Mouse (Mus musculus) T-cell, adult 66 days (primary cell): ENCODE data around the gene Rin1. TPM values are rescaled to one million over a fixed set of nuclear protein-coding genes. Genes with fewer than 3 reads are reported as not detected.

Experiments used
- total RNA-seq, 2 experiments: library from RNA; stranded (reverse); gene quantifications; 3 replicates in 1 of 2; 4 replicates in 1 of 2; pipeline ENCODE4 v1.2.4; 2023

Rin1 gene
- 10 to 100 TPM in 1 of 2 experiments, 1 to 10 TPM in 1; 7.5 to 11.2 TPM for total RNA-seq

GRCm38 (mm10) chr19:5050047-5050905 lies at the start of gene Rin1:
TSS of gene Rin1 (plus strand) at chr19:5050481.

DNA sequence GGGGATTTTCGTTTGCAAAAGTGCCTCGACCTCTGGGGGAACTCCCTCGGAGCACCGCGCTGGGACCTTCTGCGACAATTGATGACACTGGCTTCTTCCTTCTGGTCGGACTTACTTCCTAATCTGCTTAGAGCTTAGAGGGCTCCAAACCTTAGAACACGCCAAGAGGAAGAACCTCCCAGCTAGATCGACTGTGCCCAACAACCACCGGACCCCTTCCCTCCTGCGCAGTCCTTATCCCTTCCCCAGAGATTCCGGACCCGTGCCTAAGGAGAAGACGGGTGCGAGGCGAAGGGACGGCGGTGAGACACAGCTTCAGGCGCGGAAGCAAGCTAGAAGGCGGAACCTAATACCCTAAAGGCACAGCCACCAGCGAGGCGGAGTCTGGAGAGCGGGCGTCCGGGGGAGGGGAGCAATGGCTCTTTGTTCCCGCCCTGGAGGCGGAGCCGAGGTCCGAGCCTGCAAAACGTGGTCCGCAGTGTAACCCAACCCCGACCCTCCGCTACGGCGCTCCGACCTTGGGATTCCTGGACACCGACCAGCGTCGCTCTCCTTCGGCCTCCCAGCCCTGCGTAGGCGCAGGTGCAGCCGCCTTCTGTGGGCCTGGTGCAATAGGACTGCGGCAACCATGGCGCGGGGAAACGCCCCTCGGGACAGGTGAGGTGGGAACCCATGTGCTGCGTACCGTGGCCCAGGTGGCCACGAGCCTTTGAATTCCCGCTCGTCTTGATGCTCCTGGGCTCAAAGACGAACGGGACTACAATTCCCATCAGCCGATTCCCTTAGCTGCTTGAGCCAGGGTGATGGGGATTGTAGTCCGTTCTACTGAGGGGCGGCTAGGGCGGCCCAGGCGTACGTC lies 26.4 kb upstream of the Rin1 start, which contains the start of gene Slc29a2:
Slc29a2 (plus strand) TSS at position 240 of the 859 bp plus-strand sequence.

GRCm38 (mm10) chr19:5038709-5039156 lies 11.5 kb upstream of the Rin1 start, which contains the start of the genes B4gat1 and AC124502.3:
TSS of gene B4gat1 (plus strand) at chr19:5038826.
TSS of gene AC124502.3 (plus strand) at chr19:5038891.

GRCm38 (mm10) chr19:5040862-5041523 lies 9.3 kb upstream of the Rin1 start, which contains the start of gene Brms1:
TSS of gene Brms1 (plus strand) at chr19:5041354.

GRCm38 (mm10) chr19:5067867-5068569 lies 17.7 kb downstream of the Rin1 start, which contains the start of gene Cd248:
TSS of gene Cd248 (plus strand) at chr19:5068078.

DNA sequence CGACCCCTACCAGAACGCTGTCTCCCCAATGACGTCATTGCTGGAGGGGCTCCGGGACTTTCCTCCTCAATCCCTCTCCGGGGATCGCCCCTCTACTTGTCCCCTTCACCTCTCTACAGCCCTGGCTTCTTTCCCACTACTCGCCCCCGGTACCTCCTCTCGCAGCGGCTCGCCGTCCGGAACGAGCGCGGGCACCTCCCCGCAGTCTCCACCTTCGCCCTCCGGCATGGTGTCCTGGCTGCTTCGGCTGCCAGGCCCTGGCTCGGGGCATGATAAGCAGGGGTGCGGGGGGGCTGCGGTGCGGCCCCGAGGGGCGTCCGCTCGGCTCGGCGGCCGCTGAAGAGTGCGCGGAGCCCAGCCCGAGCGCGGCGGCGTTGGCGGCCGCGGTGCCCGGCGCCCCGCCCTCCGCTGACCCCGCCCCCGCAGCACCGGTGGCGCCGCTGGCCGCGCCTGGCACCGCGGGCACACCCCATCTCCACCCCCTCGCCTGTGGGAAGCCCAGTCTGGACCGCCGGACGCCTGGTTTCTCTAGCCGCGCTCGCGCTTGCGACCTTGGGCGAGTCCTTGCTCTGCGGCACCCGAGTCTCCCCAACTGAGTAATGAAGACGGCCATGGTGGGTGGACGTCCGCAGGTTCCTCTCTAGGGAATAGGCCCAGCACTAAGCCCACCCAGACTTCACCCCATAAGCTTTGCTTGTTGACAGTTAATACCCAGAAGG lies 35.0 kb downstream of the Rin1 start, which contains the start of gene Tmem151a:
Tmem151a (minus strand) TSS at position 387 of the 719 bp plus-strand sequence.

DNA sequence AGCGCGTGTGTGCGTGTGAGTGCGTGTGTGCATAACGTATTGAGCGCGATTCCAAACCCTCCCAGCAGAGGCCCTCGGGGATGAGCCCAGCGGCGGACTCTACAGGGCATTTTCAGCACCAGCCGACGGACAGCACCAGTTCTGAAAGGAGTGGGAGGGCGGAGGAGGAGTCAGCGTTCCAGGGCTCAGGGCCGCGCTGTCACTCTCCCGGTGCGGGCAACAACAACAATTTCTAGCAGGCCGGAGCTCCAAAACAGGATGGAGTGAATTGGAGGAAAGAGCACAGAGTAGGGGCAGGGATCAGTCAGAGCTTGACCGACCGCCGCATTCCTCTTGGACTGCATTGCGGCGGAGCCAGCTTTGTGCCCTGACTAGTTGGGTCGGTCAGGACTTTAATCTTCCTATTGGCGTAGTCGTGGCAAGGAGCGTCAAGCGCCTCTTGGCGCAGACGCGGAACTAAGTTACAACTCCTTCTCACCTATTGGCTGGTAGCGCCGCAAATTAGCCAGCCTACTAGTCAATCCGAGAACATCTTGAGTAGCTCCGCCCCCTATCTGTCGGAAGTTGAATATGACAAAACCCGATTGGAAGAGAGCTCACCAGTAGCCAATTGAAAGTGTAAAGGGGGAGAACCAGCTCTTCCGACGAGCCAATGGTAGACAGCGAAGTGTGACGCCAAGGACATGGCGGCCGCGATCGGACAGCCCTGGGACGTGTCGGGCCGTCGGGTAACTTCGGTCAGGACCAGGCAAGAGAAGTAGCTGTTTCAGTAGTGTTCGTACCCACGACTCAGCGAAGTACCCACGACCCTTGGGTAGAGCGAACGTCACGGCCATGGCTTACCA lies 37.8 kb downstream of the Rin1 start, which contains the start of gene Yif1a:
Yif1a (plus strand) TSS at position 655 of the 845 bp plus-strand sequence.

DNA sequence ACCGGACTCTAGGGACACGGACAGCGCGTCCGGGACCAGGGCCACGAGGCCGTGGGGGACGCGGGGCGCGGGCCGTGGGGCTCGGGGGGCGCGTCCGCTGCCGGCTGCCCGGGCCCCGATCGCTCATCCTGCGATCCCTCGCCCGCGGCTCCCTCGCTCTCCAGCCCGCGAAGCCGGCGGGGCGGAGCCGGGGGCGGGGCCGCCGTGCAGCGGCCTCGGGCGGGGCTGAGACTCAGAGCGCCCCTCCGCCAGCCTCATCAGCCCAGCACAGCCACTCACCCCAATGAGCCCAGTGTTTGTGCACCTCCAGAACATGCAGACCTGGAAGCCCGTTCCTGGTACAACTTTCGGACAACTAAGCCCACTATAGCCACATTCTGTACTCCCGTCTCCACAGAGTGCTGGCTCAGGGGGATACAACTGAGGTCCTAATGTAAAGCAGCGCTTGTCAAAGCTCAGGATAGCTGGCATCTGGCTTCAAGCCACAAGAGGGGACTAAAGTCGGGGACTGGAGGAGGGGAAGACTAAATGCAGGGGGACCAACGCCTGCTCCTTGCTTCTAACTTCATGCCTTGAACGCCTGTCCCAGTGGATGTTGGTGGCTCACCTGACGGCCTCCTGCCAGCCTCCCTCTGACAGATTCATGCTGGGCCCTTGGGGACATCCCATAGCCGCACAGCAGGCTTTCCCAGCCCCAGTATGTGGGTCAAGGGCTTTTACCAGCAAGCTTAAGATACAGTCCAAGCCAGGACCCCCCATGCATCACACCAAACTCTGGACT lies 48.3 kb downstream of the Rin1 start, which contains the start of gene Cnih2:
Cnih2 (minus strand) TSS at position 159 of the 781 bp plus-strand sequence.

Other genes starting within 250 kb of the Rin1 start
- 10 to 100 TPM; 27.8 to 51.8 TPM for gene Gm21992, start 238.9 kb upstream of the Rin1 start, total RNA-seq
- gene Rbm14, start 238.8 kb upstream of the Rin1 start, total RNA-seq = 10 to 100 TPM; 84.8 to 95.2 TPM
- 10 to 100 TPM; 51.0 to 53.8 TPM for gene Ccs, start 211.1 kb upstream of the Rin1 start, total RNA-seq
- not detected for gene Ccdc87, start 211.1 kb upstream of the Rin1 start, total RNA-seq
- gene Ctsf, start 195.4 kb upstream of the Rin1 start, total RNA-seq = 1 to 10 TPM; 3.8 to 4.1 TPM
- under 1 TPM in 1 of 2 experiments, not detected in 1; 0.27 TPM for gene Actn3, start 172.6 kb upstream of the Rin1 start, total RNA-seq
- gene Zdhhc24, start 171.8 kb upstream of the Rin1 start, total RNA-seq = 1 to 10 TPM; 5.0 to 6.1 TPM
- gene Bbs1, start 143.9 kb upstream of the Rin1 start, total RNA-seq = 1 to 10 TPM; 1.9 to 3.3 TPM
- 10 to 100 TPM; 89.3 to 95.6 TPM for gene Dpp3, start 122.2 kb upstream of the Rin1 start, total RNA-seq
- 1 to 10 TPM; 2.3 to 2.9 TPM for gene Peli3, start 107.4 kb upstream of the Rin1 start, total RNA-seq
- gene Mrpl11, start 88.3 kb upstream of the Rin1 start, total RNA-seq = 10 to 100 TPM; 32.4 to 35.4 TPM
- gene Npas4, start 60.2 kb upstream of the Rin1 start, total RNA-seq = 1 to 10 TPM in 1 of 2 experiments, under 1 TPM in 1; 0.90 to 1.7 TPM
- 1 to 10 TPM; 2.6 to 4.2 TPM for gene Slc29a2, start 26.6 kb upstream of the Rin1 start, total RNA-seq
- 1 to 10 TPM; 4.5 to 5.3 TPM for gene B4gat1, start 11.7 kb upstream of the Rin1 start, total RNA-seq
- 1 to 10 TPM; 1.7 to 2.2 TPM for gene AC124502.3, start 11.6 kb upstream of the Rin1 start, total RNA-seq
- 10 to 100 TPM; 60.1 to 63.1 TPM for gene Brms1, start 9.1 kb upstream of the Rin1 start, total RNA-seq
- gene Cd248, start 17.6 kb downstream of the Rin1 start, total RNA-seq = not detected
- gene Tmem151a, start 35.0 kb downstream of the Rin1 start, total RNA-seq = 1 to 10 TPM in 1 of 2 experiments, not detected in 1; 1.0 TPM
- gene Yif1a, start 38.1 kb downstream of the Rin1 start, total RNA-seq = 10 to 100 TPM; 25.6 to 32.2 TPM
- 1 to 10 TPM; 3.4 to 3.6 TPM for gene Cnih2, start 48.0 kb downstream of the Rin1 start, total RNA-seq
- gene Rab1b, start 56.6 kb downstream of the Rin1 start, total RNA-seq = 100 to 1,000 TPM; 103 to 108 TPM
- 10 to 100 TPM; 26.7 to 27.9 TPM for gene Klc2, start 68.1 kb downstream of the Rin1 start, total RNA-seq
- 100 to 1,000 TPM; 102 to 103 TPM for gene Pacs1, start 222.6 kb downstream of the Rin1 start, total RNA-seq
- gene Sf3b2, start 245.0 kb downstream of the Rin1 start, total RNA-seq = 100 to 1,000 TPM; 262 to 282 TPM
- not detected for gene Gal3st3, start 247.8 kb downstream of the Rin1 start, total RNA-seq